Mouse (Mus musculus) intestine, embryonic 16.5 days (tissue): ENCODE data around the gene Nuak1. TPM values are rescaled to one million over a fixed set of nuclear protein-coding genes. Genes with fewer than 3 reads are reported as not detected.
"Not testable (repeated sequence)": the region's sequence is repeated elsewhere in the genome, so short reads cannot be mapped to it uniquely, and the experiment has no call there.

ENCODE experiments used
- ATAC-seq: fragments of 200-750 bp; cut with Nextera tagmentation; 2 replicates; pipeline ENCODE4 v1.8.0; 2017; ENCODE audit warnings: moderate TSS enrichment, moderate library complexity
- H3K27ac ChIP-seq: fragments of 300-500 bp; sonication (generic); 2 replicates; pipeline ENCODE4 v1.5.1; 2014; ENCODE audit warnings: mild to moderate bottlenecking, low read length
- H3K27me3 ChIP-seq: fragments of 300-500 bp; sonication (generic); replicated peaks from 2 replicates; pipeline ENCODE4 v1.6.1; 2014; ENCODE audit warnings: low read length, control low read depth, mixed read lengths; ENCODE audit not compliant: control insufficient read depth, insufficient read depth
- H3K36me3 ChIP-seq: fragments of 300-500 bp; sonication (generic); 2 replicates; pipeline ENCODE4 v1.6.1; 2014; ENCODE audit warnings: low read length, control low read depth; ENCODE audit not compliant: control insufficient read depth, insufficient read depth
- H3K4me1 ChIP-seq: fragments of 300-500 bp; sonication (generic); 2 replicates; pipeline ENCODE4 v1.6.1; 2014; ENCODE audit warnings: low read length, control low read depth, mixed read lengths; ENCODE audit not compliant: control insufficient read depth, insufficient read depth
- H3K4me2 ChIP-seq: fragments of 300-500 bp; sonication (generic); 2 replicates; pipeline ENCODE4 v1.6.1; 2014; ENCODE audit warnings: low read depth, low read length, control low read depth
- H3K4me3 ChIP-seq: fragments of 300-500 bp; sonication (generic); 2 replicates; pipeline ENCODE4 v1.5.1; 2014; ENCODE audit warnings: mild to moderate bottlenecking, low read length
- H3K9ac ChIP-seq: fragments of 300-500 bp; sonication (generic); 2 replicates; pipeline ENCODE4 v1.6.1; 2014; ENCODE audit warnings: low read depth, low read length
- H3K9me3 ChIP-seq: fragments of 300-500 bp; sonication (generic); 2 replicates; pipeline ENCODE4 v1.6.1; 2016; ENCODE audit warnings: low read length, control low read depth; ENCODE audit not compliant: control insufficient read depth
- WGBS: fragments of 180-500 bp; shearing (Covaris S2); extraction: QIAGEN DNeasy Blood & Tissue Kit; methylation state at CpG from one replicate; pipeline ENCODE4 v1.1.7; 2014; 5-methylcytosine and 5-hydroxymethylcytosine counted together
- polyA plus RNA-seq: library from polyadenylated mRNA; unstranded; fragments of >200 nt; fragmentation: Nextera tagmentation; extraction: Ambion mirVana; gene quantifications from 2 replicates; pipeline ENCODE4 v1.2.1, GENCODE M21; 2015

The Nuak1 gene
- polyA plus RNA-seq = 0.59 and 0.66 TPM in 2 replicates

DNA sequence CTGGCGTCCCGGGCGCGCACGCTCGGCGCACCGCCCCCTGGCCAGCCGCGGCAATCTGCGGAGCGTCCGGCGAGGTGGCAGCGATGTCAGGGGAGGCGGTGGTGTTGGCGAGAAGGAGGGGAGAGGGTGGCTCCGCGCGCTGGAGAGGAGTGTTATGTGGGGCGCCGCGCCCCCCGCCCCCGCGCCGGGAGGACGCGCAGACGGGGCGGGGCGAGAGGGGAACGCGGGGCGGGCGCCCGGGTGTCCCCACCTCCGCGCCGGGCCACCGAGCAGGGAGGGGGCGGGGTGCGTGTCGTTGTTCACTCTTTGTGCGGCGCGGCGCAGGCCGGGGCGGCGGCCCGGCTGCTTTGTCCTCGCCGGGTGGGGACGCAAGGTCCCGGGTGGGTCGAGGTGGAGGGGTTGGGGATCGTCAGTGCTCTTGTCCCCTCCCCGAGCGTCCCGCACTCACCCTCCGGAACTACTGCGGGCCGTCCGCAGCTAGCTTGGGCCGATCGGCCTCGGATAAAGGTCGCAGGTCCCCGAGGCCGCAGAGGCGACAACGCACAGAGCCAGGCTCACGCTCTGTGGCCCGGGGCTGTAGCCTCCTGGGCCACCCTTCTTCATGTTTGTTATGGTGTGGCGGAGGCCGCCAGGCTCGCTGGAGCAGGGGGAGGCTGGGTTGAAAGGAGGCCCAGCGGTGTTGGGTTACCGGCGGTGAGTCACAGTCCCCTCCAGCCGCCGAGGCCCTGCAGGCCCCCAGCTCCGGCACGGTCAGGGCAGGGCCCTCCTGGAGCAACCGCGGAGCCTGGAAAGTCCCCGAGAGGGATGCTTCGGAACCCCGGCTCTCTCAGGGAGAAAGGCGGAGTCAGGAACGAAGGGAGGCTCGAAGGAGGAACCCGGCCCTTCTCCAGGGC, at the start of gene Nuak1:
Nuak1 (minus strand) TSS at position 57 of the 893 bp plus-strand sequence.
- no peaks in the 10 kb centered on the region for H3K9me3 ChIP-seq
- peak; percentile 93 for ATAC-seq
- peak within 1 kb of the TSS; percentile 96 for H3K9ac ChIP-seq
- peaks cover 15% of the 10 kb centered on the region for H3K4me1 ChIP-seq
- H3K27ac ChIP-seq = peak within 1 kb of the TSS; percentile 87
- peak within 1 kb of the TSS; percentile 80 for H3K4me3 ChIP-seq
- H3K27me3 ChIP-seq = peaks cover 7% of the 10 kb centered on the region; the same call in 1 of the 2 replicates
- H3K36me3 ChIP-seq = no peaks in the 10 kb centered on the region
- peak within 1 kb of the TSS; percentile 93 for H3K4me2 ChIP-seq
- WGBS = under 1% methylated on average over 79 of the region's 94 CpGs

DNA sequence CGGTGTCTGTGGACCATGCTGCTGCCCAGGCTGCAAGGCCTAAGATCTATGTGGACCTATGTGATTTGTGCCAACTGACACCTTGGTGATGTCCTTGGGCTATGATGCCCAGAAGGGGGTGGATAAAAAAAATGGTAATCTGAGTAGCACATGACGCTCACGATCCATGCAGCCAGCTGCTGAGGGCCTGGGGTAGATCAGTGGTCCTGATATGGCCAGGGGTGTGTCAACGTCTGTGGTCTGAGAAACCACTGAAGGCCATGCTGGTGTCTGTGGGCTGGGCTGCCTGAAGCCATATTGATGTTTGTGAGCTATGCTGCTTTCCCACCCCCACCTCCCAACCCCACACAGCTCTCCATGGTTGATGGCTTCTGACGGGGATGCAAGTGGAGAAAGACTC, 49.7 kb upstream of the Nuak1 start:
- ATAC-seq = no peak
- H3K9ac ChIP-seq = no peak overlapping the region
- WGBS = 79% methylated on average over 5 of the region's 5 CpGs

DNA sequence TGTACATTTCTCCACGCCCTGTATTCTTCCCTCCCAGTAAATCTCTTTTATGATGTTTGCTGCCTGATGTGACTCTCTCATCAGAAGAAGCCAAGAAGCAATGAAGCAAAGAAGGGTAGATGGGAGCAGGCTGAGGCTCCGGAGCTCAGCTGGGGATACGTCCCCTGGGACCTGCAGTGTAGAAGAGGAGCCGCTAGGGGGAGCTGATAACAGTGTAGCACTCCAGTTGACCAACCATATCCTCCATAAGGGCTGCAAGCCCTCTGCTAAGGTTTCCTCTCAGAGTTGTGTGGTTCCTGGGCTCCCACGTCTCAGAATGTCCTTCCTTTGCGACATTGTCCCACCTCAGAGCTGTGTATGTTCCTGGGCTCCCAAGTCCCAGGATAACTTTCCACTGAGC, 47.9 kb upstream of the Nuak1 start:
- Histone ChIP-seq H3K36me3 (no peaks in the 10 kb centered on the region), H3K4me2 (no peak overlapping the region), H3K4me3 (no peak overlapping the region), H3K9ac (no peak overlapping the region), H3K9me3 (no peaks in the 10 kb centered on the region), H3K4me1 (no peaks in the 10 kb centered on the region), H3K27ac (no peak overlapping the region), H3K27me3 (no peaks in the 10 kb centered on the region)
- WGBS = 44% methylated on average over 6 of the region's 6 CpGs
- no peak for ATAC-seq

More for the DNA sequence above, 49.7 kb upstream of the Nuak1 start:
- Histone ChIP-seq H3K4me1 (no peaks in the 10 kb centered on the region), H3K27me3 (no peaks in the 10 kb centered on the region), H3K9me3 (no peaks in the 10 kb centered on the region), H3K4me3 (no peak overlapping the region), H3K4me2 (no peak overlapping the region), H3K36me3 (no peaks in the 10 kb centered on the region), H3K27ac (no peak overlapping the region)

DNA sequence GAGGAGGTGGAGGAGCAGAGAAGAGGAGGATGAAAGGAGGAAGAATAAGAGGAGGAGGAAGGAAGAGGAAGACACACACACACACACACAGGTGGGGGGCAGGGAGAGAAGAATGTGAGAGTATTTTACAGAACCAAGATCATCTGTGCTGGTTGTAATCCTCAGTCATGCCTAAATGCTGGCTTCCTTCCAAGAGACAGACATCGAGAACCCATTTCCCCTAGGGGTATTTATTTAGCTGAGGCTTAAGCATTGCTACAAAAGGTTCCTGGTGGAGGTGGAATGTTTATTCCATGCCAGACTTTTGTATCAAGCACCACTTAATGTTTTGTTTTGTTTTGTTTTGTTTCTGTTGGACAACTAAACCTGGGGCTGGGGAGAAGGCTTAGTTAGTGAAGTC, 44.3 kb upstream of the Nuak1 start:
- H3K27ac ChIP-seq = no peak overlapping the region
- no peak overlapping the region for H3K4me3 ChIP-seq
- no peak for ATAC-seq
- 45% methylated on average over 1 of the region's 1 CpGs for WGBS
- no peaks in the 10 kb centered on the region for H3K36me3 ChIP-seq
- no peak overlapping the region for H3K9ac ChIP-seq
- no peaks in the 10 kb centered on the region for H3K9me3 ChIP-seq
- no peak overlapping the region for H3K4me2 ChIP-seq
- no peaks in the 10 kb centered on the region for H3K27me3 ChIP-seq
- H3K4me1 ChIP-seq = peaks cover 9% of the 10 kb centered on the region

DNA sequence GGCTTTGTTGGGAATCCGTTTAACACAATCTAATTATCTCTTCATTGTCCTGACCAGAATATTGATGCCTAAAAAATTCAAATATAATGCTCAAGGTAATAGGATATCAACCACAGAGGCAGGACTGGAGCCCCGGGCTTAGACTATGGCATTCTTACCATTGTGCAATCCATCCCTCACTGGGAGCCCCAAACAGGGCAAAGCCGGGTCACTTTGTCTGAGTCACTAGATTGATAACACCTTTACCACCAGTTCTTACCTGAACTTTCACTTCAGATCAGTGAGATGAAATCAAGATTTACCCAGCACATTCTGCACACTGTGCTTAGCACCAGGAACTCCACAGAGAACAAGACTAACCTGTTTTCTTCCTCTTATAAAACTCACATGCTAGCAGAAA, 43.2 kb upstream of the Nuak1 start:
- Histone ChIP-seq H3K4me3 (no peak overlapping the region), H3K36me3 (no peaks in the 10 kb centered on the region), H3K9ac (no peak overlapping the region), H3K4me1 (peaks cover 9% of the 10 kb centered on the region), H3K9me3 (no peaks in the 10 kb centered on the region), H3K4me2 (no peak overlapping the region), H3K27ac (no peak overlapping the region), H3K27me3 (no peaks in the 10 kb centered on the region)
- WGBS = 56% methylated on average over 3 of the region's 3 CpGs
- peak; percentile 92 for ATAC-seq

DNA sequence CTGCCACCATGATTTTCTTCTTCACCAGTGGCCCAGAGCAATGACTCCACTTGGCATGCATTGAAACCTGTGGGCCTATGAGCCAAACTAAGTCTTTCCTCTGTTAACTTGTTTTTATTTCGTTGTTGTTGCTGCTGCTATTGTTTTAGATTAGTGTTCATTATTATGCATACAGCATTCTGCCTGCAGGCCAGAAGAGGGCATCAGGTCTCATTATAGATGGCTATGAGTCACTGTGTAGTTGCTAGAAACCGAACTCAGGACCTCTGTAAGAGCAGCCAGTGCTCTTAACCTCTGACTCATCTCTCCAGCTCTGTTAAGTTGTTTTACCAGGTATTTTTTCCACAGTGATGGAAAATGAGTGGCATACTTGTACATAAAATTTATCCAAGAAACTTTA, 42.7 kb upstream of the Nuak1 start:
- H3K27ac ChIP-seq = no peak overlapping the region
- ATAC-seq = peak; percentile 32; the same call in 1 of the 2 replicates
- H3K9ac ChIP-seq = no peak overlapping the region
- H3K4me2 ChIP-seq = no peak overlapping the region
- no peak overlapping the region for H3K4me3 ChIP-seq
- peaks cover 9% of the 10 kb centered on the region for H3K4me1 ChIP-seq
- 80% methylated on average over 2 of the region's 2 CpGs for WGBS
- H3K27me3 ChIP-seq = no peaks in the 10 kb centered on the region
- no peaks in the 10 kb centered on the region for H3K9me3 ChIP-seq
- H3K36me3 ChIP-seq = no peaks in the 10 kb centered on the region

DNA sequence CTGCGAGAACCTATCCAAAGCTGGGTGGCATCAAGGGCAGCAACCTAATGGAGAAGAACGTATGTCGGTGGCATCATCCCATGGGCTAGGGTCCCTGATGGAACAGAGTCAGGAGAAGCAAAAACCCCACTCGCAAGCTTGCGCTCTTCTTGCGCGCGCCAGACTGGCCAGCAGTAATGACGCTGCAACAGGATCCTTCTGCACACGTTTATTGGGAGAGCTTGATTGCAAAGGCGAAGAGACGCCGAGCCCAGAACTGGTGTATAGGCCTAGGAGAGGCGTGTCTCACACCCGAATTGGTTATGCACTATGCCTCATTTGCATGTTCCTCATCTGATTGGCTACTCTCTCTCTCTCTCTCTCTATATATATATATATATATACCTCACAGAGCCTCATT, 42.0 kb upstream of the Nuak1 start:
- WGBS = 95% methylated on average over 15 of the region's 15 CpGs
- not testable (repeated sequence) for H3K9ac ChIP-seq, H3K36me3 ChIP-seq, ATAC-seq, H3K9me3 ChIP-seq, H3K4me3 ChIP-seq, H3K27ac ChIP-seq, H3K27me3 ChIP-seq, H3K4me2 ChIP-seq
- H3K4me1 ChIP-seq = peaks cover 14% of the 10 kb centered on the region

DNA sequence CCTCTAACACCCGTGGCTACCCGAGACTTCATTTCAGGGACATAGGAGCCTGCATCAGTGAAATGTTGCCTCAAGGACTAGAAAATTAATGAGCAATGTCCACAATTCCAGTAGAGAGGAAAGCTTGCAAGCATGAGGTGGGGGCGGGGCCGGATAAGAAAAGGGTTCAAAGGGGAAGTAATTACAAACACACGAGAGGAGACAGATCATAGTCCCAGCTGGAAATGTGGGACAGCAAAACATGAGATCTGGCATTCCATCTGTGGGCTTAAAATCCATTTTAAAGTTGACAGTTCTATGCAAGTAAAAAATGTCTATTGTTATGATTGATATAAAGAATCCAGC, 40.9 kb upstream of the Nuak1 start:
- Histone ChIP-seq H3K4me3 (no peak overlapping the region), H3K9me3 (no peaks in the 10 kb centered on the region), H3K4me2 (no peak overlapping the region), H3K4me1 (peaks cover 15% of the 10 kb centered on the region), H3K27me3 (no peaks in the 10 kb centered on the region), H3K27ac (no peak overlapping the region), H3K9ac (no peak overlapping the region), H3K36me3 (no peaks in the 10 kb centered on the region)
- 55% methylated on average over 5 of the region's 5 CpGs for WGBS
- no peak for ATAC-seq

DNA sequence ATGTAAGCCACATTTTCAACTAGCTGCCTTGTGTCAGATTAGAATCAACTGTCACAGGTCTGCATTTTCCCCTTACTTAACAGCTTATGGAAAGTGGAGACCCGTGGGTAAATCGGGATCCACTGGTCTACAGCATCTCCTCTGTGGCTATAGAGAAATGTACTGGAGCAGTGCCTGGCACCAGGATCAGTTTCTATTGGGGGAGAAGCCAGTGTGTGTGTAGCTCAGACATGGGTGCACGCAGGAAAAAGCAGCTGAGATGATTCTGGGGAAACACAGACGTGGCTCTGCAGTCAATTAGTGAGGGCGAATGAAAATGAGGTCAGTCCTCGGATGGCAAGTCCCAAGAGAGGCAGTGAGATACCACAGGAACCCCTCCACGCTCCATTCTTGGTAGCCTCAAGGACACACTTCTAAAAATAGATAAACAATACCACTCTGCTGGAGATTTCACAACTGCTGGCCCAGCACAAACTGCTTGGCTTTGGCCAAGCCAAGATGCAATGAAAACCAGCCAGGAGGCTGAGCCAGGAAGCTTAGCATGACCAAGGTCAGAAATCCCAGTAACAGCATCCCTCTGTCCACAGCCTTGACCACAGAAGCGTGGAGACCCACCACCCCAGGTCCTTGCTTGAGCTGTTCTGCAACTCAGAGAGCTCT, 40.4 kb upstream of the Nuak1 start:
- no peaks in the 10 kb centered on the region for H3K36me3 ChIP-seq
- WGBS = 60% methylated on average over 8 of the region's 8 CpGs
- no peaks in the 10 kb centered on the region for H3K27me3 ChIP-seq
- no peak overlapping the region for H3K4me3 ChIP-seq
- peaks cover 15% of the 10 kb centered on the region for H3K4me1 ChIP-seq
- no peak overlapping the region for H3K27ac ChIP-seq
- ATAC-seq = no peak
- H3K9me3 ChIP-seq = no peaks in the 10 kb centered on the region
- no peak overlapping the region for H3K4me2 ChIP-seq
- H3K9ac ChIP-seq = no peak overlapping the region
